Mouse (Mus musculus): ENCODE results near the gene Atp11a. TPM values are rescaled to one million over a fixed set of nuclear protein-coding genes. Genes with fewer than 3 reads are reported as not detected.
A peak's percentile ranks its signal among the peaks of the same experiment; 100 is the strongest.

Atp11a gene
- polyA plus RNA-seq, 1 experiment from 2014 or later = 23.3 TPM

DNA sequence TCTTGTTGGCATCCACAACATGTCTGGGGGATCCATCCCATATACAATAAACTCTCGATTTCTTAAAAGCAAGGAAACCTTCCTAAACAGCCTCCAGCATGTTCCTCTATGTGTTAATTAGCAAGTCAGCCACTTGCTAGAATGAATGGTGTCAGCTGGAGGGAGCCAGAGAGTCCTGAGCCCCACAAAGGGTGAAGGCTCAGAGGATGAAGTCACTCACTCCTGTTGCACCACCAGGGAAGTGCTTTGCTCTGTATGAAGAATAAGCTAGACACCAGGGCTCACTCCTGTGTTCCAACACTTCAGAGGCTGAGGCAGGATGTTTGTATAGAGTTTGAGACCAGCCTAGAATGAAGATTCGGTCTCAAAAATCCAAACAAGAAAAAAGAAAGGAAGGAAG lies 1.5 kb upstream of the Atp11a start:
- no peak overlapping the region for H3K4me3 ChIP-seq (ENCODE audit: low read depth, low read length)
- H3K36me3 ChIP-seq (ENCODE audit: control insufficient read depth, insufficient read depth) = no peaks in the 10 kb centered on the region
- H3K4me2 ChIP-seq (replicated peaks; ENCODE audit: low read depth) = no peak overlapping the region
- no peak overlapping the region for H3K27ac ChIP-seq (ENCODE audit: low read depth, low read length)
- TF ChIP-seq CTCF (IDR thresholded peaks at IDR 0.05; ENCODE audit: low read depth) = peak; percentile 81
- H3K9me3 ChIP-seq (ENCODE audit: control insufficient read depth) = no peaks in the 10 kb centered on the region
- no peaks in the 10 kb centered on the region for H3K27me3 ChIP-seq (replicated peaks; ENCODE audit: control insufficient read depth, insufficient read depth, low read length)
- ATAC-seq = no peak
- WGBS = 54% methylated on average over 2 of the region's 2 CpGs
- no peaks in the 10 kb centered on the region for H3K4me1 ChIP-seq (replicated peaks; ENCODE audit: control insufficient read depth, insufficient read depth, low read length)
- no peak overlapping the region for H3K9ac ChIP-seq (ENCODE audit: low read depth, low read length)

DNA sequence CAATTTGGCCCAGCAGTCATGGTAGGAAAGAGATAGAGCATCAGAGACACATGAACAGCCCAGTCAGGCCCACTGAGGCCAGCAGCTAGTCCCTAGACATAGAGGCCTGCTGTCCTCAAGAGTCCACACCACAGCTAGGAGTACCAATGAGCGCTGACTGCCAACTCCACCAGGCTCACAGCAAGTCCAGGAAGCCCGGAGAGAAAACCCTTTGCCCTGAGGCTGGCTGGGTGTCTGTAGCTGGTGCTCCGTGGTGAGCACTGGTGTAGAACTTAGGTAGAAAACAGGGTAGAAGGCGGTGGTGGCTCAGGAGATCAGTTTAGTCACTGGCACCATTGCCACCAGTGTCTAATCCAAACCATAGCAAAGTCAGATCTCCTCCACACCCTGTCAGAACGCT lies 988 bp upstream of the Atp11a start:
- TF ChIP-seq CTCF (IDR thresholded peaks at IDR 0.05; ENCODE audit: low read depth) = no peak
- no peak for ATAC-seq
- no peak overlapping the region for H3K4me3 ChIP-seq (ENCODE audit: low read depth, low read length)
- 91% methylated on average over 5 of the region's 5 CpGs for WGBS
- H3K9me3 ChIP-seq (ENCODE audit: control insufficient read depth) = no peaks in the 10 kb centered on the region
- no peaks in the 10 kb centered on the region for H3K36me3 ChIP-seq (ENCODE audit: control insufficient read depth, insufficient read depth)
- H3K9ac ChIP-seq (ENCODE audit: low read depth, low read length) = no peak overlapping the region
- no peak overlapping the region for H3K27ac ChIP-seq (ENCODE audit: low read depth, low read length)
- H3K4me2 ChIP-seq (replicated peaks; ENCODE audit: low read depth) = no peak overlapping the region
- no peaks in the 10 kb centered on the region for H3K27me3 ChIP-seq (replicated peaks; ENCODE audit: control insufficient read depth, insufficient read depth, low read length)
- no peaks in the 10 kb centered on the region for H3K4me1 ChIP-seq (replicated peaks; ENCODE audit: control insufficient read depth, insufficient read depth, low read length)

DNA sequence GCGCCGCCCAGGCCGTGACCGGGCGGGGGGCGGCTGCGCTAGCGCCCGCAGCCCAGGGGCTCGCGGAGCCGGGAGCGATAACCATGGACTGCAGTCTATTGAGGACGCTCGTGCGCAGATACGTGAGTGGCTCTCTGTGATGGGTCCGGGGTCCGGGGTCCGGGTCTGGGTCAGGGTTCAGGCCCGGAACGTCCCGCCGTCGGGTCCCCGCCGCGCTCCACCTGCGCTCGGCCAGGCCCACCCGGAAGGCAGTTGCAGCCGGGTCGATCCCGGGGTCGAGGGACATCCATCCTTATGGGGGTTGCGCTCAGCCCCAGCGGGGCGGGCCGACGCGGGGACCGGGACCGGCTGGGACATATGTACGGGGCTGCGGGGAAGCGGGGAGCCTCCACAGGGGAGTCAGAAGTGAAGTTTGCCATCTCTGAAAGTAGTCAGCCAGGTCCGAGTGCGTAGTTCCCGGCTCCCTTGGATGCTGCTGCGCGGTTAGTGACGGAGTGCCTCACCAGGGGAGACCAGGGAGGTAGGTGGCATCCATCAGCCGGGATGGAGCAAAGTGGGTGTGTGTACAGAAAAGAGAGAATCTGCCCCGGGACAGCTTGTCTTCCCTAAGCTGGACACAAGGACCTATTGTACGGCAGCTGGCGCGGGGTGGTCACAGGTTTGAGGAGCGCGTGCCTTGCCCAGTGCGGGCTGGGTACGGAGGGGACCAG lies 572 bp downstream of the Atp11a start:
- 3% methylated on average over 60 of the region's 61 CpGs for WGBS

DNA sequence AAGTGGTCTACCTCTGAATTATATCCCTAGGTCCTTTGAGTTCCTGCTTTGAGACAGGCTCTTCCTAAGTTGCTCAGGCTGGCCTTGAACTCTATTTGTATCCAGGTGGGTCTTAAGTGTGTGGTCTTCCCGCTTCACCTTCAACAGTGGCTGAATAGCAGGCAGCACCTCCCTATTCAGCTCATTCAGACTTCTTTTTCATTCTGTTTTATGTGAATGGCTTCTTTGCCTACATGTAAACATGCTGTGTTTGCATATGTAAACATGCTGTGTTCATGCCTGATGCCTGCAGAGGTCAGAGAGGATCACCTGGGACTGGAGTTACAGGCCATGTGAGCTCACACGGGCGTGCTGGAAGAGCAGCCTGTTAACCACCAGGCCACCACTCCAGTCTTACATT lies 3.1 kb downstream of the Atp11a start:
- H3K9me3 ChIP-seq (ENCODE audit: control insufficient read depth) = no peaks in the 10 kb centered on the region
- no peaks in the 10 kb centered on the region for H3K27me3 ChIP-seq (replicated peaks; ENCODE audit: control insufficient read depth, insufficient read depth, low read length)
- 71% methylated on average over 3 of the region's 3 CpGs for WGBS
- H3K36me3 ChIP-seq (ENCODE audit: control insufficient read depth, insufficient read depth) = no peaks in the 10 kb centered on the region; the same call in 1 of the 2 replicates
- no peak overlapping the region for H3K9ac ChIP-seq (ENCODE audit: low read depth, low read length)
- H3K4me1 ChIP-seq (replicated peaks; ENCODE audit: control insufficient read depth, insufficient read depth, low read length) = no peaks in the 10 kb centered on the region
- no peak overlapping the region for H3K27ac ChIP-seq (ENCODE audit: low read depth, low read length)
- no peak overlapping the region for H3K4me2 ChIP-seq (replicated peaks; ENCODE audit: low read depth)
- H3K4me3 ChIP-seq (ENCODE audit: low read depth, low read length) = no peak overlapping the region
- no peak for ATAC-seq
- TF ChIP-seq CTCF (IDR thresholded peaks at IDR 0.05; ENCODE audit: low read depth) = no peak

More for the DNA sequence above, 572 bp downstream of the Atp11a start:
- peak overlapping the region; percentile 85 for H3K9ac ChIP-seq (ENCODE audit: low read depth, low read length)
- peak overlapping the region; percentile 83 for H3K27ac ChIP-seq (ENCODE audit: low read depth, low read length)
- TF ChIP-seq CTCF (IDR thresholded peaks at IDR 0.05; ENCODE audit: low read depth) = no peak
- H3K9me3 ChIP-seq (ENCODE audit: control insufficient read depth) = no peaks in the 10 kb centered on the region
- no peaks in the 10 kb centered on the region for H3K27me3 ChIP-seq (replicated peaks; ENCODE audit: control insufficient read depth, insufficient read depth, low read length)
- H3K4me1 ChIP-seq (replicated peaks; ENCODE audit: control insufficient read depth, insufficient read depth, low read length) = no peaks in the 10 kb centered on the region
- peak; percentile 29; the same call in 1 of the 2 replicates for ATAC-seq
- H3K36me3 ChIP-seq (ENCODE audit: control insufficient read depth, insufficient read depth) = no peaks in the 10 kb centered on the region; the same call in 1 of the 2 replicates
- H3K4me2 ChIP-seq (replicated peaks; ENCODE audit: low read depth) = peak overlapping the region; percentile 98
- peak overlapping the region; percentile 82 for H3K4me3 ChIP-seq (ENCODE audit: low read depth, low read length)

DNA sequence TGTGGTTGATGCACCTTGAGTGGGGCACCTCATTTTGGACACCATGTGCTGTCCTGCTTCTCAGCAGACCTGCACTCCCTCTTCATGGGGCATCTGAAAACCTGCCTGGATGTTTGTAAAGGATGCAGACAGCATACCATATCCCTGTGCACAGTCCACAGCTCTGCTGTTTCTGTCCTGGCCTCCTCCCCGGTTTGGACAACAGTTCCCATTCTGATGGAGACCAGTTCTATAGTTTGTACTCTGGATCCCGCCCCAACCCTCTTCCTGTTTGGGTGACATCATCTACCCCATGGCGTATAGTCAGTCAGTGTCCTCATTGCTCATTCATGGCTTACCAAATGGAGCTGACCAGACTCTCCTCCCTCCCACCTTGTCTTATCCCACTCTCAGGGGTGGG lies 5.1 kb downstream of the Atp11a start:
- no peak for TF ChIP-seq CTCF (IDR thresholded peaks at IDR 0.05; ENCODE audit: low read depth)
- Histone ChIP-seq H3K4me1 (replicated peaks; ENCODE audit: control insufficient read depth, insufficient read depth, low read length) (no peaks in the 10 kb centered on the region), H3K4me2 (replicated peaks; ENCODE audit: low read depth) (no peak overlapping the region), H3K9me3 (ENCODE audit: control insufficient read depth) (no peaks in the 10 kb centered on the region), H3K9ac (ENCODE audit: low read depth, low read length) (no peak overlapping the region), H3K27me3 (replicated peaks; ENCODE audit: control insufficient read depth, insufficient read depth, low read length) (no peaks in the 10 kb centered on the region), H3K4me3 (ENCODE audit: low read depth, low read length) (no peak overlapping the region), H3K36me3 (ENCODE audit: control insufficient read depth, insufficient read depth) (no peaks in the 10 kb centered on the region; the same call in 1 of the 2 replicates), H3K27ac (ENCODE audit: low read depth, low read length) (no peak overlapping the region)
- 77% methylated on average over 3 of the region's 3 CpGs for WGBS
- no peak for ATAC-seq

DNA sequence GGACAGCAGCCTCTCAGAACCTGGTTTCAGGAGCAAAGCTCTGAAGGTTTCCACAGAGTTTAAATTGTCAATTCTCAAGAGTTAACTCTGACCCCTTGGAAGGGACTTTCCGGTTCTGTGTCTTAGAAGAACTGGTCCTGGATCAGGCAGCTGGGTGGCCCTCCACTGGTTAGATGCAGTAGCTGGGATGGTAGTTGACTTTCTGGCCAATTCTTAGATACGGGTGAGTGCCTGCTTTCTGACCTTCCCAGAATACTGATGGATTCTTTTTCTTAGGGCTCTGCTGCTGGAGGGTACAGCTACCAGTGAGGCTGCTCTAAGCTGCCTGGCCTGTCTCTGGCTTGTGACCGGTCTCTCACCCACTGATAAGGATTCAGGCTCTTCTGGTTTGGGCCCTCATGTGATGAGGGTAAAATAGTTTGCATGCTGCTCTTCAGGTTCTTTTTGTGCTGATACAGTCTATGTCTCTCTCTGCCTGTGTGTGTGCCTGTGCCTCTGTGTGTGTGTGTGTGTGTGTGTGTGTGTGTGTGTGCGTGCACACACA lies 6.8 kb downstream of the Atp11a start:
- Histone ChIP-seq H3K27ac (ENCODE audit: low read depth, low read length) (no peak overlapping the region), H3K4me1 (replicated peaks; ENCODE audit: control insufficient read depth, insufficient read depth, low read length) (peaks cover 2% of the 10 kb centered on the region; the same call in 1 of the 2 replicates), H3K4me2 (replicated peaks; ENCODE audit: low read depth) (no peak overlapping the region), H3K27me3 (replicated peaks; ENCODE audit: control insufficient read depth, insufficient read depth, low read length) (no peaks in the 10 kb centered on the region), H3K4me3 (ENCODE audit: low read depth, low read length) (no peak overlapping the region), H3K9me3 (ENCODE audit: control insufficient read depth) (no peaks in the 10 kb centered on the region), H3K36me3 (ENCODE audit: control insufficient read depth, insufficient read depth) (no peaks in the 10 kb centered on the region; the same call in 1 of the 2 replicates), H3K9ac (ENCODE audit: low read depth, low read length) (no peak overlapping the region)
- WGBS = 80% methylated on average over 4 of the region's 4 CpGs
- no peak for ATAC-seq
- no peak for TF ChIP-seq CTCF (IDR thresholded peaks at IDR 0.05; ENCODE audit: low read depth)

All from intestine, postnatal 0 days (tissue).